Comparison of ENCODE assay signal across 11 mouse cellular contexts in the genomic region with DNA sequence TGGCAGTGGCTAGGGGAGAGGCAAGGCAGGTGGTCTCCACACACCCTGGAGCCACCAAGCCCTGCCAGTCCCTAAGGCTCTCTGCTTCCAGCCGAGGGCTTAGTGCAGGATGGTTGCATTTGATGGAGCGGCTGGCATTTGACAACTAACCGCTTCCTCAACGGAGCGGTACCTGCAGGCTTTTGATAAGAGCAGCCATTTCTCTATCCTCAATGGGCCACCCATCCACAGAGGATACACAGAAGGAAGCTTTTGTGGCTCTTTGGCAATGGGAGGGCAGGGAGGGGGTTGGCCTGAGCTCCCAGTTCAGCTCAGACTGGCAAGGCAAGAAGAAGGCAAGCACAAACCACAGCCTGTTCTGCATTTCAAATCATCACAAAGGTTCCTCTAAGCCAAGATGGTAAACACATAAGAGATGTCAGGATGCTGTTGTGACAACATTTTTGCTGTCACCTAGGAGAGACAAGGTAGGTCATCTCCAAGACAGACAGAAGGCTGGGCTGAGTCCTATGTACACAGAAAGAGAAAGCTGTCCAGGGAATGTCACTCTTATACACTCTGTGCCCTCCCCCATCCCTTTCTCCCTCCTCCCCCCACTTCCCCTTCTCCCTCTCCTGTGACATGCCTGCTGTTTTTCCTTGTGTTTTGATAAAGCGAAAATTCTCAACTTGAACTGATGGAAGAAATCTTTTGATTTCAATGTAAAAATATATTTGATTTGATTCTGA.
DNase-seq lines count a peak whose midpoint lies in the region; ATAC-seq and TF ChIP-seq lines count a peak whose summit lies in the region.
"Had no signal": no experiment of that assay in that cellular context is flagged by ENCODE, and none has a peak within 500 bp of the region (broad histone marks: within the 10 kb centered on the region; RNA-seq: fewer than 3 reads in every experiment).

No protein-coding gene starts in this region.

- H3K27ac ChIP-seq in layer of hippocampus, adult 2 months: peak overlapping the region; percentile 32; the same call in 1 of the 2 replicates
- peak overlapping the region; percentile 69 for H3K27ac ChIP-seq in liver, embryonic 14.5 days
- H3K27ac ChIP-seq: left cerebral cortex, adult 2 months had no signal

- WGBS in liver, embryonic 14.5 days (ENCODE audit: insufficient replicate concordance): 23% methylated on average over 6 of the region's 6 CpGs

- H3K4me2 ChIP-seq in liver, embryonic 14.5 days (ENCODE audit: low read depth): peak overlapping the region; percentile 46

- no peaks in the 10 kb centered on the region for H3K9me3 ChIP-seq in liver, embryonic 14.5 days (ENCODE audit: control insufficient read depth, low read length)

- H3K36me3 ChIP-seq in liver, embryonic 14.5 days (replicated peaks; ENCODE audit: control insufficient read depth, insufficient read depth, low read depth): no peaks in the 10 kb centered on the region

- TF ChIP-seq EP300 in liver, embryonic 14.5 days (IDR thresholded peaks at IDR 0.05; ENCODE audit: low read depth): peak; percentile 91

- H3K9ac ChIP-seq in liver, embryonic 14.5 days (replicated peaks): peak overlapping the region; percentile 39

- TF ChIP-seq CTCF in layer of hippocampus, adult 2 months (conservative IDR thresholded peaks at IDR 0.05): no peak
- TF ChIP-seq CTCF in liver, embryonic 14.5 days (IDR thresholded peaks at IDR 0.05; ENCODE audit: low read depth): no peak

- DNase-seq in cerebellum, adult 9-11 months: peak; percentile 35
- no peak for DNase-seq in cerebellum, adult 11-12 months
- DNase-seq in layer of hippocampus, adult 2 months (ENCODE audit: low spot score in 2 of 2): no peak
- DNase-seq in layer of hippocampus, adult 18-20 months (ENCODE audit: low spot score in 2 of 2): no peak
- DNase-seq in liver, embryonic 14.5 days (ENCODE audit: low read depth in 3 of 3, low spot score in 3 of 3): peak; percentile 54 to 65 (median 61)
- peak; percentile 59 to 61 for DNase-seq in spleen, postnatal 10 days (ENCODE audit: low spot score in 2 of 2)
- DNase-seq in urinary bladder, postnatal 14 days (ENCODE audit: low spot score): no peak
- DNase-seq in adipocyte (ENCODE audit: low spot score): no peak
- DNase-seq: kidney, postnatal 25 days; lung, adult 2 months had no signal

- ATAC-seq in liver, embryonic 14.5 days (ENCODE audit: insufficient read depth): peak; percentile 92

- no peaks in the 10 kb centered on the region for H3K27me3 ChIP-seq in liver, embryonic 14.5 days (ENCODE audit: control insufficient read depth, insufficient read depth, low read length)

- no peak overlapping the region for H3K4me3 ChIP-seq in layer of hippocampus, adult 2 months
- no peak overlapping the region for H3K4me3 ChIP-seq in liver, embryonic 14.5 days (ENCODE audit: insufficient read depth in 1 of 2, low read depth in 2 of 2, low read length in 2 of 2)
- H3K4me3 ChIP-seq: left cerebral cortex, adult 2 months had no signal

- peaks cover 20 to 26% of the 10 kb centered on the region in 2 experiments for H3K4me1 ChIP-seq in liver, embryonic 14.5 days (replicated peaks; ENCODE audit: control insufficient read depth in 2 of 2, insufficient read depth in 2 of 2, low read length in 1 of 2)

Comparison
In these comparisons a context has a peak if more than half of its experiments do, and no peak if none do; other contexts are left out.
1. DNase-seq: peak in cerebellum, adult 9-11 months (single experiment), liver, embryonic 14.5 days (3 of 3) and spleen, postnatal 10 days (2 of 2); none in cerebellum, adult 11-12 months (single experiment), layer of hippocampus, adult 2 months (0 of 2), layer of hippocampus, adult 18-20 months (0 of 2), urinary bladder, postnatal 14 days (single experiment) and adipocyte (single experiment).